Mouse (Mus musculus): ENCODE data around the gene Gm867.

DNA sequence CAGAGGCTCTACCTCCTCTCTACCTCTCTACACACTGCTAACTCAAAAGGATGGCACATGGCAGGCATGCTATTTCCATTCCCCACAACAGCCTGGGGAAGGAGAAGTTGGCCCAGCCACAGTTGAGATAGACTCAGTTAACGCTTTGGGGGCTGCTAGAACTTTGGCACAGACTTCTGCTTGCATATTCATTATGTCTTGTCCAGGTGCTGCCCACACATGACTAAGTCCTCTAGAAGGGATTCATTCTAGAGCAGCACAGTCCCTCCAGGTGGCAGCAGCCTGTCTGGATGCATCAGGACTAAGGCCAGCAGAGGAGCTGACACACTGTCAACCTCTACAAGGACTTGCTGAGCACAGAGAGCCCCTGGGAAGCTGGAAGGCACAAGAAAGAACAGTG is 44.3 kb downstream of the Gm867 start:
- TF ChIP-seq POLR2A (IDR thresholded peaks at IDR 0.05; ENCODE audit: control insufficient read depth, low read depth, low read length) (no peak), CTCF (IDR thresholded peaks at IDR 0.05; ENCODE audit: control insufficient read depth, insufficient read depth, insufficient replicate concordance, low read depth, low read length) (no peak)

Data from testis, adult 2 months (tissue).